Mouse (Mus musculus) macrophage (primary cell): ENCODE results near the gene Ints12. TPM values are rescaled to one million over a fixed set of nuclear protein-coding genes. Genes with fewer than 3 reads are reported as not detected.

Source experiments
- H3K27ac ChIP-seq: fragments of 350-480 bp; formaldehyde crosslinking; 2 replicates; pipeline ENCODE4 v1.9.0; 2021
- H3K36me3 ChIP-seq: fragments of 350-480 bp; formaldehyde crosslinking; 2 replicates; pipeline ENCODE4 v1.9.0; 2021; ENCODE audit errors: inconsistent target
- H3K4me3 ChIP-seq: fragments of 350-480 bp; formaldehyde crosslinking; 2 replicates; pipeline ENCODE4 v1.9.0; 2021; ENCODE audit errors: inconsistent target
- H3K79me2 ChIP-seq: fragments of 350-480 bp; formaldehyde crosslinking; 2 replicates; pipeline ENCODE4 v1.9.0; 2021; ENCODE audit errors: inconsistent target
- WGBS: methylation state at CpG from one replicate; pipeline ENCODE4 v1.1.7; 2026; ENCODE audit warnings: inconsistent platforms; ENCODE audit not compliant: missing documents; 5-methylcytosine and 5-hydroxymethylcytosine counted together
- polyA plus RNA-seq: library from polyadenylated mRNA; stranded (reverse); fragments of 250-400 nt; gene quantifications from 3 replicates; pipeline ENCODE4 v1.2.4, GENCODE M21; 2018; ENCODE audit warnings: inconsistent platforms

Ints12 gene
- polyA plus RNA-seq, 1 experiment from 2014 or later = 30.8 TPM

- 94% methylated on average over 3 of the region's 3 CpGs for WGBS
- Histone ChIP-seq H3K79me2 (no peaks in the 10 kb centered on the region), H3K27ac (no peak overlapping the region), H3K36me3 (peaks cover 72% of the 10 kb centered on the region), H3K4me3 (no peak overlapping the region)
Observed at GRCm38 (mm10) chr3:133104436-133104835, 12.8 kb downstream of the Ints12 start.

- WGBS = 99% methylated on average over 4 of the region's 4 CpGs
- H3K4me3 ChIP-seq = no peak overlapping the region
- H3K27ac ChIP-seq = no peak overlapping the region
- no peaks in the 10 kb centered on the region for H3K79me2 ChIP-seq
- peaks cover 38% of the 10 kb centered on the region for H3K36me3 ChIP-seq
Observed at GRCm38 (mm10) chr3:133108731-133109130, 17.1 kb downstream of the Ints12 start.

DNA sequence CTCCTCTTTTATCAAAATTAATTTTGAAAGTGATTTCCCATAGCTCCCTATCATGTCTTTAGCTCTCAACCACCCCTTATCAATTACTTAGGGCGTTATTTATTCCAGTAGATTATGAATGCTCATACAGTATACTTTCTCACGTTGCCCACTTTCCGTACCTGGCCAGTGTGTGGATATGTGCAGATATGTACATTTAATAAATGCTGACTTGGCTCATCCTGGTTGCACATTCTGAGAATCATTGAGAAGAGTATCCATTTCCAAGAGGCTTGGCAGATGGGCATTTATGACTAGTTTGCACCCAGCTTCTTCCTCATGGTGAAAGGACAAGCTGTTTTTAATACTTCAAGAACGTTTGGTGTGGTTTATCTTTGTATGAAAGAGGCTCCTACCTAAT, 18.2 kb downstream of the Ints12 start:
- WGBS = 94% methylated on average over 4 of the region's 4 CpGs
- Histone ChIP-seq H3K79me2 (no peaks in the 10 kb centered on the region), H3K4me3 (no peak overlapping the region), H3K27ac (no peak overlapping the region), H3K36me3 (peaks cover 37% of the 10 kb centered on the region)

DNA sequence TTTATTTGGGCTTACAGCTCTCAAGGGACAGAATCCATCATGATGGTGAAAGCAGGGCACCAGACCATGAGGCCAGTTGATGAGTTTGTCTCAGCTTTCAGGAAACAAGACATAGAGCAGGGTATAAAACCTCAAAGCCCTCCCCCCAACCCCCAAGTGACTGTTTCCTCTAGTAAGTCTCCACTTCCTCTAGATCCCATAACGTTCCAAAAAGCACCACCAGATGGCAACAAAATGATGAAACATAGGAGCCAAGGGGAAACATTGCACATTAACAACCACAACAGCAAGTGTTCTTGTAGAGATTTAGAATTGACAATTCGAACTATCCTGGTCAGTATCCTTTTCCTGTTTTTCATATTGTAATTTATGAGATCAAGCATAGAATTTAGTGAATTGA, 20.1 kb downstream of the Ints12 start:
- H3K4me3 ChIP-seq = no peak overlapping the region
- H3K27ac ChIP-seq = no peak overlapping the region
- 29% methylated on average over 2 of the region's 2 CpGs for WGBS

GRCm38 (mm10) chr3:133113281-133113680, 21.6 kb downstream of the Ints12 start:
- Histone ChIP-seq H3K4me3 (no peak overlapping the region), H3K36me3 (peaks cover 12% of the 10 kb centered on the region), H3K79me2 (no peaks in the 10 kb centered on the region), H3K27ac (no peak overlapping the region)
- 82% methylated on average over 1 of the region's 1 CpGs for WGBS

More for the DNA sequence above, 20.1 kb downstream of the Ints12 start:
- no peaks in the 10 kb centered on the region for H3K79me2 ChIP-seq
- peaks cover 18% of the 10 kb centered on the region for H3K36me3 ChIP-seq

GRCm38 (mm10) chr3:133131372-133131771, 39.7 kb downstream of the Ints12 start:
- Histone ChIP-seq H3K27ac (no peak overlapping the region), H3K79me2 (no peaks in the 10 kb centered on the region), H3K4me3 (no peak overlapping the region), H3K36me3 (no peaks in the 10 kb centered on the region)
- WGBS = 93% methylated on average over 5 of the region's 5 CpGs

DNA sequence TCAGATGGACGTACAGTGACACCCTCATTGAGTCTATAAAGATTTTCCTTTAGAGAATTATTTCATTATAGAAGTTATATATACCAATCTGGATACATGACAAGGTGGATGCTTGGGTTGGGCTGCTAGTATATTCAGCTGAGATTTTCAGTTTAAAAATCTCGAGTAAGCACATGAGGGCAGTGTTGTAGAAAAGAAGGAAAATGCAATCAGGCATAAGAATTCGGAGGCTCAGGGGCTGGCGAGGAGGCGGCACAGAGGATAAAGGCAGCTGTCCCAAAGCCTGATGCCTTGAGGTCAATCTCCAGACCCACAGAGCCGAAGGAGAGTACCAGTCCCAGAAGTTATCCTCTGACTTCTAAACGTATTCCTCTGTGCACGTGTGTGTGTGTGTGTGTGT, 41.0 kb downstream of the Ints12 start:
- H3K79me2 ChIP-seq = no peaks in the 10 kb centered on the region

GRCm38 (mm10) chr3:133141877-133142276, 50.2 kb downstream of the Ints12 start:
- WGBS = 86% methylated on average over 6 of the region's 6 CpGs

More for the DNA sequence above, 41.0 kb downstream of the Ints12 start:
- Histone ChIP-seq H3K27ac (no peak overlapping the region), H3K4me3 (no peak overlapping the region), H3K36me3 (no peaks in the 10 kb centered on the region)
- 89% methylated on average over 8 of the region's 8 CpGs for WGBS

GRCm38 (mm10) chr3:133144511-133145147, 53.0 kb downstream of the Ints12 start:
- Histone ChIP-seq H3K79me2 (no peaks in the 10 kb centered on the region), H3K27ac (no peak overlapping the region), H3K4me3 (no peak overlapping the region), H3K36me3 (no peaks in the 10 kb centered on the region)
- WGBS = 89% methylated on average over 6 of the region's 6 CpGs

More at GRCm38 (mm10) chr3:133141877-133142276, 50.2 kb downstream of the Ints12 start:
- Histone ChIP-seq H3K27ac (no peak overlapping the region), H3K4me3 (no peak overlapping the region), H3K36me3 (no peaks in the 10 kb centered on the region), H3K79me2 (no peaks in the 10 kb centered on the region)

DNA sequence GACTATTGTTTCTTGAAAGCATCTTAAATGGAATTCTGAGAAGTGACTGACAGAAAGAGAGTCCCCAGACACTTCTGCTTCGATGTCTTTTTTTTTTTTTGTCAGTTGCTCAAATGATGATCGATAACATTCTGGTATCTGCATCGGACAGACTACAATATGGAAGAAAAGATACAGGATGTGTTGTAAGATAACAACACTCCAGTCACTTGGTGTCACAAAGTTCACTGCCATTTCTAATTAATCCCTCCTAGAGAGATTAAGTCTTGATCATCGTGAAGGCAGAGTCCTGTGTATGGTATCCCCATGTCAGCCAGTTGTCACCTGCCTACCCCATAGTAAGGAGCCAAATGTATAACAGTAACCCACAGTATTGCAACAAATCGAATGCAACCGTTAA, 60.0 kb downstream of the Ints12 start:
- Histone ChIP-seq H3K36me3 (no peaks in the 10 kb centered on the region), H3K27ac (no peak overlapping the region), H3K79me2 (no peaks in the 10 kb centered on the region), H3K4me3 (no peak overlapping the region)
- WGBS = 84% methylated on average over 6 of the region's 6 CpGs

GRCm38 (mm10) chr3:133152831-133153230, 61.2 kb downstream of the Ints12 start:
- WGBS = 100% methylated on average over 1 of the region's 1 CpGs
- no peak overlapping the region for H3K27ac ChIP-seq
- H3K4me3 ChIP-seq = no peak overlapping the region
- H3K79me2 ChIP-seq = no peaks in the 10 kb centered on the region
- no peaks in the 10 kb centered on the region for H3K36me3 ChIP-seq

- Histone ChIP-seq H3K4me3 (no peak overlapping the region), H3K27ac (no peak overlapping the region), H3K79me2 (no peaks in the 10 kb centered on the region), H3K36me3 (no peaks in the 10 kb centered on the region)
- 63% methylated on average over 6 of the region's 6 CpGs for WGBS
Observed at GRCm38 (mm10) chr3:133153629-133154028, 62.0 kb downstream of the Ints12 start.

DNA sequence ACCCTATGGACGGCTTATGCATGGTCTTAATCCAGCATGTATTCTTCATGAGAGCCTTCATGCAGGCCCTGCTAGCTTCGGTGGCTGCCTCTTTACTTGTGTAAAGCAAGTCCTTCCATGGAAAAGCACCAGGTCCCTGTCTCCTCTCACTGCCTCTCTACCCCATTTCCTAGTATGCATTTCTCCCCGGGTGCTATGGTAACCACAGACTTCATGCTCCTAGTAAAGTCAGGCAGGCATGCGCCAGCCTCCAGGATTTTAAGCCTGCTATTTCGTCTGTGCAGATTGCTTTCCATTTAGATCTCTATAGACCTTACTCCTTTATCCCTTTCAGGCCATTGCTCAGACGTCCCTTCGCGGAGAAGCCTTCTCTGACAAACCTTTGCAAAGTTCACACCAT, 63.0 kb downstream of the Ints12 start:
- Histone ChIP-seq H3K36me3 (no peaks in the 10 kb centered on the region), H3K4me3 (no peak overlapping the region), H3K27ac (no peak overlapping the region), H3K79me2 (no peaks in the 10 kb centered on the region)
- WGBS = 92% methylated on average over 7 of the region's 8 CpGs

GRCm38 (mm10) chr3:133158260-133158659, 66.6 kb downstream of the Ints12 start:
- 95% methylated on average over 5 of the region's 5 CpGs for WGBS
- Histone ChIP-seq H3K4me3 (no peak overlapping the region), H3K79me2 (no peaks in the 10 kb centered on the region), H3K27ac (no peak overlapping the region), H3K36me3 (no peaks in the 10 kb centered on the region)
